In genomic region chr2:13421974-13422760, GRCm38 (mm10) we compare ENCODE assay signal across 14 mouse cellular contexts.
DNase-seq lines count a peak whose midpoint lies in the region; ATAC-seq lines count a peak whose summit lies in the region.
"Had no signal": no experiment of that assay in that cellular context is flagged by ENCODE, and none has a peak within 500 bp of the region (broad histone marks: within the 10 kb centered on the region; RNA-seq: fewer than 3 reads in every experiment).

No protein-coding gene starts in this region.

- intact Hi-C loops in gastrocnemius, postnatal 36 days (cut with DNase I): no loop called here

- H3K4me1 ChIP-seq in limb, embryonic 15.5 days: peaks cover 13% of the 10 kb centered on the region
- H3K4me1 ChIP-seq: embryonic facial prominence, embryonic 12.5 days had no signal

- H3K36me3 ChIP-seq in limb, embryonic 15.5 days: no peaks in the 10 kb centered on the region
- H3K36me3 ChIP-seq: embryonic facial prominence, embryonic 12.5 days had no signal

- peak; percentile 90 for ATAC-seq in limb, embryonic 15.5 days (ENCODE audit: insufficient number of reproducible peaks, low FRiP score, low TSS enrichment, low read depth)
- ATAC-seq in activated CD4-positive, CD25-positive, alpha-beta regulatory T cell, adult 4 months: no peak

- H3K4me3 ChIP-seq in limb, embryonic 15.5 days: no peak overlapping the region
- H3K4me3 ChIP-seq: embryonic facial prominence, embryonic 12.5 days; left cerebral cortex, adult 2 months had no signal

- WGBS in limb, embryonic 15.5 days: 38% methylated on average over 14 of the region's 14 CpGs

- H3K9ac ChIP-seq in limb, embryonic 15.5 days: no peak overlapping the region
- H3K9ac ChIP-seq: embryonic facial prominence, embryonic 12.5 days had no signal

- peak; percentile 38 for DNase-seq in adrenal gland, adult 2 months
- no peak for DNase-seq in adrenal gland, postnatal 4 days (ENCODE audit: low spot score in 2 of 2)
- peak; percentile 91 for DNase-seq in 3T3-L1 (ENCODE audit: low read depth, low spot score)
- DNase-seq in gastrocnemius, postnatal 36 days: peak; percentile 33 to 44
- DNase-seq in thymus, postnatal 0 days (ENCODE audit: low spot score): no peak
- no peak for DNase-seq in left cerebral cortex, adult 11 months (ENCODE audit: low spot score)
- DNase-seq: cerebellum, adult 11-12 months; kidney, postnatal 10 days; midbrain, embryonic 14.5 days; right cerebral cortex, adult 18-20 months had no signal

- no peaks in the 10 kb centered on the region for H3K27me3 ChIP-seq in limb, embryonic 15.5 days
- H3K27me3 ChIP-seq: embryonic facial prominence, embryonic 12.5 days had no signal

- H3K9me3 ChIP-seq in limb, embryonic 15.5 days: no peaks in the 10 kb centered on the region
- H3K9me3 ChIP-seq: embryonic facial prominence, embryonic 12.5 days had no signal

- no peak overlapping the region for H3K4me2 ChIP-seq in limb, embryonic 15.5 days
- H3K4me2 ChIP-seq: embryonic facial prominence, embryonic 12.5 days had no signal

- H3K27ac ChIP-seq in limb, embryonic 15.5 days: peak overlapping the region; percentile 86
- H3K27ac ChIP-seq: embryonic facial prominence, embryonic 12.5 days; left cerebral cortex, adult 2 months had no signal

Comparison
In these comparisons a context has a peak if more than half of its experiments do, and no peak if none do; other contexts are left out.
1. DNase-seq: peak in adrenal gland, adult 2 months (single experiment), 3T3-L1 (single experiment) and gastrocnemius, postnatal 36 days (2 of 2); none in adrenal gland, postnatal 4 days (0 of 2), thymus, postnatal 0 days (single experiment) and left cerebral cortex, adult 11 months (single experiment).